Mouse (Mus musculus) naive thymus-derived CD4-positive, alpha-beta T cell, adult 2 months (primary cell): ENCODE results near the gene Gpr68.

Experiments
- DNase-seq: peaks from one replicate; pipeline ENCODE4 v3.0.0-alpha.2; 2011; ENCODE audit warnings: low read depth

Gene Gpr68

DNA sequence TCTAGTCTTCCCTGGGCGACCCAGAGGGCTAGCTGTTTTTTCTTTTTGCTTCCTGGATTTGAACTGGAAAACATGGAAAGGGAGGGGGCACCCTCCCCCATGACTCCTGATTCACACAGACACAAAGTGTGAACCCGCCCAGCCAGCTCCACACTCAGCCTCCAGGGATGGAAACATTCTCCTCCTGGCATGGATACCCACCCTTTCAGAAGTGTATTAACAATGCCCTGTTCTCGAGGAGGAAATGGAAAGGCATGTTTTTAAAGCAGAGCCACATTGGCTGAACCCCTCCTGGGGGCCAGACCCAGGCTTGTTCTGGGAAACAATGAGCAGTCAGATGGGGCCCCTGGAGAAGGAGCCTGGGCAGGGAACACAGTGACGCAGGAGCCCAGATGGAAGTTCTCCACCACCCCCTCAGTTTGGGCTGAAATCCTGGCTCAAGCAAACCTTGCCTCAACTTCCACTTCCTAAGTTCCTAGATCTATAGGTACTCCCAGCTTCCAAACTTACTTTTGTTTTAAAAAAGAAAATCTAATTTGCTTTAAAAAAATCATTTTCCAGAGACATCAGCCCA lies 39.9 kb downstream of the Gpr68 start:
- no peak for DNase-seq

DNA sequence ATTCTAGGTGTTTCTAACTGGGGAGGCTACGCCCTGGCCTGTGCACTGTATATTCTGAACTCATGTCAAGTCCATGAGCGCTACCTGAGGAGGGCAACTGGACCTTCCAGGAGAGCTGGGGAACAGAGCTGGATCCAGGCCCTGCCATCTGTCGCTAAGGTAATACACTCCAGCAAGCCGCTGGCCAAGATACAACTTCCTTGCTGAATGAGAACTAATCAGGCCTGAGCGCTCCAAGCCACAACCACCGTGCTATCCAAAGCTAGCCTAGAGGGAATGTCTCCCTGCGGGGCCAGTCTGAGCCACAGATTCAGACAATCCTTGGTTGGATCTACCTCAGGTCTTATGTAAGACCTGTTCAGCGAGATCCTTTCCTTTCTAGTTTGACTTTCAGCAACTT lies 40.9 kb downstream of the Gpr68 start:
- DNase-seq: no peak

DNA sequence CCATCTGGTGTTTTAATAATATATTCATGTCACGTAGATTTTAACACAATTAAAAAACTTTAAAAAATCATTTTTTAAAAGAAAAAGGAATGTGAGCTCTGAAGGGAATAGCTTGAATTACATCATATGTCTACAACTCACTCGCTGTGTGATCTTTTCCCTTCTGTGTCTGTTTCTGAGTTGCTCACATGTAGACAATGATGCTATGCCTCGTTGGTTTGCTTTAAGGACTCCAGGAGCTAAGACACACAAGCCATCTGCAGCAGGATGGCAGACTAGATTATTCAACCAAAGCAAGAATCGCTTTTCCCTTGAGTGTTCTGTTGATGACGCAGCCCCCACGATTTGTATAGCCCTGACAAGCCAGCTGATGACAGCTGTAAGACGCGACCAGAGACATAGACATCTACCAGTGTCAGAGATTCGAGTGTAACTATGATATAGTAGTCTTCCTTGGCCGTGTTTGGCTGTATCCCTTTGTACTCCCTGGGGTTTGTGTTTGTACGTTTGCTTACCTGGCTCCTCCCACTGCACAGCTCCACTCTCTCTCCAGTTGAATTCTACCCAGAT lies 42.4 kb downstream of the Gpr68 start:
- DNase-seq: no peak

DNA sequence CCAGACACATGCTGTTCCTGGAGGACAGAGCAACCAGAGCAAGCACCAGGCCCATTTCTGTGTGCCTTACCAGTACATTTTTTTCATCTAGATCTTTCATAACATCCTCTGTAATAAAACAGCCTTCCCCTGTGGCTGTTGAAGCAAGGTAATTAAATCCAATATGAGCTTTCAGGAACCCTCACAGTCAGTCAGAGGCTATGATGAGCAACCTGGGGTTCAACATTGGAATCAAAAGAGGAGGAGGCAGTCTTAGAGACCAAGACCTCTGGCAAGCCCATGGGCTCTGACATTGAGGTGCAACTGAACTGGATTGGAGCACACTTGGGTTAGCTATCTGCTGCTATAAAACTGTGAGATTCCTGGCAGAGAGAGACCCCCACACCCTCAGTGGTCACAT lies 42.9 kb downstream of the Gpr68 start:
- no peak for DNase-seq

DNA sequence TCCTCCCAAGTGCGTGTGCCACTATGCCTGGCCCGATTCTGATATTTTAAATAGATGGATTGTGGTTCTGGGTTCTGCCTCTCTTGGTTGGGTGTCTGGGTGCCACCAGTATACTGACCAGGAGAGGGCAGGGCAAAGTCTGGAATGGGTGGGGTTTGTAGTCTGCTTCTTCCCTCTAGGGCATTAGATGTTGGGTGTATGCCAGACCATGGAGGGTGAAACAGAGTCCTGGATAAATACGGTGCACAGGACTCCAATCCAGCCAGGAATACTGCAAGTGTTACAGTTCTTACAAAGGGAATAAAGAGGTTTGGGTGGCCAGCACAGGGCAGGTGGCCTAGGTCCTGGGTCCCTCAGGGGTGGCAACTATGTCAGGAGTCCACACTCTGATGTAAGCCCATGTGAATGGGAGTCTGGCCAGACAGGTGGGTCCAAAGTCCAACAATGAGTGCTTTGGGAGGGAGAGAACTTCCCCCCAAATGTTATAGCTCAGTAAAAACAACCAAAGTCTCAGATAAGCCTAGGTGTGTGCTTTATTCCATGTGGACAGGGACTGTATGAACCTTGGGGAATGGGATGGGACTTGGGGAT lies 45.0 kb downstream of the Gpr68 start:
- no peak for DNase-seq

DNA sequence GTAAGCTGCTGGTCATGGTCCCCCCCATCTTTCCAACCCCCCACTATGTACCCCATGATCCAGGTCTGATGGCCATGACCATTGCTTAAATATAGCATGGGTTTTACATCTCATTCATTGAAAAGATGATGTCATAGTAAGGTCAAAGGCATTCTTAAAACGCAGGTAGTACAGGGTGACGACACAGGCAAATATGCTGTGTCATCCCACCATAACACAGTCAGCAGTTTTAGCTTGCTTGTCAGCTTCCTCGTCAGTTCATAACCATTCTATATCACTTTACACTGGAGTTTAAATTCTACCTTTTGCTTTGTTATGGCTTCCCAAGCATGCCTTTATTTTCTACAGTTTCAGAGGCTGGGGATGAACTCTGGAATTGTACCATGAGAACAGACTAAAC lies 45.7 kb downstream of the Gpr68 start:
- no peak for DNase-seq

DNA sequence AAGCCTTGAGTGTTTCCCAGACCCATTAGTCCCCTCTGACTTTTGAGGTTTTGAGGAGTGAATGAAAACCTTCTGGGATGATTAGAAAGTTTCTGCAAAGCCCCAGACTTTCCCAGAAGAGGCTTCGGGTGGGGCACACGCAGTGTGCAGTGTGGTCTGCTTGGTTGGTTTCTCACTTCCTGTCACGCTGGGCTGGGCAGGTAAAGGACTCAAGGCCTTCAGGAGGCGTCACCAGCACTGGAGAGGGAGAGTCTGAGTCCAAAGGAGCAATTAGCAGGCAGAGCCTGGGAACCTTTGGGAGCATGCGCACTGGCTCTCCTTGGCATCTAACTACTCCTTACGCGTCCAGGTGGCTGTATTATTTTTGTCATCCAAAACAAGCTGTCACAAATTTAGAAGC lies 50.2 kb downstream of the Gpr68 start:
- DNase-seq: peak; percentile 39

DNA sequence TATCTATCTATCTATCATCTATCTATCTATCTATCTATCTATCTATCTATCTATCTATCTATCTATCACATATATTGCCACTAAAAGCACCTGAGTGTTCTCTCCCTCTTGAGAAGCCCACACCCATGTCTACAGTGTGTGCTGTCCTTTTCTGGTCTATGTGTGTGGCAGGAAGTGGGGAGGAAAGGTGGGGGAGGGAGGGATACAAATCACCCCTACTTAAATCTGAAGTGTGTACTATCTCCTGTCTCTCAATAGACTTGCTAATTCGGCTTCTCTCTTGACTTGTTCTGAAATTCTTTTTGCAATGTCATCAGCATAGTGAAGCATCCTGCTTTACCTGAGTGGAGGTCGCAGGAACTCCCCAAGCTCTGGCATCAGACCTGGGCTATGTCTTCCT lies 51.7 kb downstream of the Gpr68 start:
- peak; percentile 59 for DNase-seq

DNA sequence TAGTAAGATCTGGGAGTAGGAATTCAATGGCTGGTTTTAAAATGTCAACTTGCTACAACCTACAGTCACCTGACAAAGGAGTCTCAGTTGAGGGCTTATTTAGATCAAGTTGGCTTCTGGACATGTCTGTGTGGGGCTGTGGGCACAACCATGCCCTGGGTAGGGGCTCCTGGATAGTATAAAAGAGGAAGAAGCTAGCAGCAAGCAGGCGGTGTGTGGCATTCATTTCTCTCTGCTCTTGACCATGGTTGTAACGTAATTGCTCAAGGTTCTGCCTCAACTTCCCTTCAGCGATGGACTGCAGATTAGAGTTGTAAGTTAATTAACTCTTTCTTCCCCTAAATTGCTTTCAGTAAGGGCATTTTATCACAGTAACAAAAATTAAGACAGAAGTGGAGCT lies 55.6 kb downstream of the Gpr68 start:
- DNase-seq: no peak

DNA sequence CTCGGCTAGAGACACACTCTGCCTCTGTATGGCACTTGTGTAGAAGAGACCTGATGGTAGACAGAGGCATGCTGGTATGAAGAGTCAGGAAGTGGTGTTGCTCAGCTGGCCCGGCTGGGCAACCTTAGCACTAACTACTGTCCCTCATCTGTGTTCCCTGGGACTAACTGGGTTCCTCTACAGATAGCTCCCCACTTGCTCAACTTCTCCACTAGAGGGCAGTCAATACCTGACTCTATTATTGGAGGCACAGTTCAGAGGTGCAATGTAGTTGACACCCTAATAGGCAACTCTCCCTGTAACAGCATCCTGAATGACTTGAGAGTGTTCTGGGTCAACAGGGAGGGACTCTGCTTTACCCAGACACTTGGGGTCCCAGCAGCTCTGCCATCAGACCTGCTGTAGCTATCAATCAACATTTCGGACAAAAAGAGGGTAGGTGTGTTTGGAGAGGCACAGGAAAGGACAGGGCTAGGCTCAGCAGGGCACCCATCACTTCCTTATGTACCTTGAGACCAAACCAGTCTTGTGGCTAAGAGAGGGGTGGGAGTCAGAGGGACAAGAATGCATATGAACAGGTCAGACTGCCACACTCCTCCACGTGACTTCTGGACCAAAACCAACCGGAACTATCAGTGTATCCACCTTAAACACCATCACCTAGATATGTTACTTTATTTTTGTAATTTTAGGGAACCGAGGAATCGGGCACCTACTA lies 58.4 kb downstream of the Gpr68 start:
- peak; percentile 85 for DNase-seq

DNA sequence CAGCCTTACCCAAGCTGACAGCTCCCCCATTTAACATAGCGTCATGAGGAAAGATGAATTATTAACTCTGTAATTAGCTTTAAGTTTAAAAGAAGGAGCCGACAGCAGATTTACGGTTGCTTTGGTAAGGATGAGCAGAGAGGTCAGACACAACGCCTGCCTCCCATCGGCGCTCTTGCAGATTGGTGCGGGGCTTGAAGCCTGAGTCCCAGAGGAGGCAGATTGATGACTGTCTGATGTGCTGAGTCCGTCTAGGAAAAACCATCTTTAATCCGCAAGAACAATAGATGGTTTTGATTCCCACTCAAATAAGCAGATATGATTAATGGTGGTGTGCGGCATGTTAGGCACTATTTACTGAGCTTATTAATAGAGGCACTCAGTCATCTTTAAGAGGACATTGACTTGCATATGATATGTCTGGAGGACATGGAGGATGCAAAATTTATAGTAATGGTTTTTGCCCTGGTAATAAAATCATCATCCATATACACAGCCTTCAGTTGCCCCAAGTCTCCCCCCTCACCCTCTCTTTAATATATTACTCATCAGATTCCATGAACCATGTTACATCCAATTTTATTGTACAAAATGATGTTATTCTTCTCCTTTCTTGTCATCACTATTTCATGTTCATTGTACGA lies 60.4 kb downstream of the Gpr68 start:
- no peak for DNase-seq

DNA sequence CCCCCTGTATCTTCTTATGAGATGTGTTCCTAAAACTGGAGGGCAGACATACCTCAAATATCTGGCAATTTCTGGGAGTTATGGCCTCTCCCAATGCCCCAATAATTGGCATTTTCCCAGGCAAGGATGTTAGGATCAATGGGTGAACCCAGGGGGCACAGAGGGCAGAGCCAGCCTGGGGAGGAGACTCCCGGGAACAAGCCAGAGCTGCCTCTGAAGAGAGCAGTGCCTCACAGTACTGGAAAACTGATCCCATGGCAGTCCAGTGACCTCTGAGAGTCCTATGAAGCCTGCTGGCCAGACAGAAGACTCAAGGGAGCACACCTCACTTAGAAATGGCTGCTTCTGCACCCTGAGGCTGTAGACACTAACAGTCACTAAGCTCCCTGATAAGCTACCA lies 61.4 kb downstream of the Gpr68 start:
- DNase-seq: no peak

DNA sequence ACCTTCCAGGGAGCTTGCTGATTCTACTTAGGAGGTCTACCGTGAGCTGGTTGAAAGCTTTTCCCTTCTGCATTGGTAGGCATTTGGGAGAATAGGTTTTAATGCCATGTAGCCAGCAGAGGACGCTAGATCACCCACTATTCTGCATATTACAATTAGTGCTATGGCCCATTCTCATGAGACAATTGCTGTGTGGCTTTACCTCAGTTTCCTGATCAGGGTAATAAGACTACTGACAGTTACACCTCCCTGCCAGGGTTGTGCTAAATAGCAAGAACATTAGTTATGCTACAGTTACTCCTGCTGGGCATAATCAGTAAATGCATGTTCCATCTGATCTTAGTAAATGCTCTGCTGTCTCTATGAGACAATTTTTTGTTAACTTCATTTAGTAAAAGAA lies 62.2 kb downstream of the Gpr68 start:
- DNase-seq: no peak

DNA sequence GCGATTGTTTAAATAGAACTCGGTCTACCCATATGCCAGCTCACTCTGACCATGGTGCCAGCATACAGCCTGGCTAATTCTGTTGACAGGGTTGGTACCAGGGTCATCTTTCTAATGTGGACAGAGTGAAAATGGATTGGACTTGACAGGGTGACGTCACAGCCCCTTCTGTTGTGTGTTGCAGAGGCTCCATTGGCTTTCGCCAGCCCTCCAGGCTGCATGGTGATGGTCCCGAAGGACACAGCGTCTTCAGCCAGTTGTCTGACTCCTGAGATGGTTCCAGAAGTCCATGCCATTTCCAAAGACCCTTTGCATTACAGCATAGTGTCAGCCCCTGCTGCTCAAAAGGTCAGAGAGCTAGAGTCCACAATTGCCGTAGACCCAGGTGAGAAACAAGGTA lies 63.5 kb downstream of the Gpr68 start:
- no peak for DNase-seq

DNA sequence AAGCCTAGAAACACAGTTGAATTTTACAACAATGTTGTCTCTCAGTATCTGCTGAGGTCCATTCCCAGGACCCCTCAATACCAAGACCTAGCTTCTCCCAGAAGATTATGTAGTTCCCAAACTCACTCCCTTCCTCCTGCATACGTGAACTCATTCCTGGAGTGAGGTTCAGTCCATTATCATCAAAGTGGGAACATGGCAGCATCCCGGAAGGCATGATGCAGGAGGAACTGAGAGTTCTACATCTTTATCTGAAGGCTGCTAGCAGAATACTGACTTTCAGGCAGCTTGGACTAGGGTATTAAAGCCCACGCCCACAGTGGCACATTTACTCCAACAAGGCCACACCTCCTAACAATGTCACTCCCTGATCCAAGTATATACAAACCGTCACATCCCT lies 64.8 kb downstream of the Gpr68 start:
- no peak for DNase-seq

DNA sequence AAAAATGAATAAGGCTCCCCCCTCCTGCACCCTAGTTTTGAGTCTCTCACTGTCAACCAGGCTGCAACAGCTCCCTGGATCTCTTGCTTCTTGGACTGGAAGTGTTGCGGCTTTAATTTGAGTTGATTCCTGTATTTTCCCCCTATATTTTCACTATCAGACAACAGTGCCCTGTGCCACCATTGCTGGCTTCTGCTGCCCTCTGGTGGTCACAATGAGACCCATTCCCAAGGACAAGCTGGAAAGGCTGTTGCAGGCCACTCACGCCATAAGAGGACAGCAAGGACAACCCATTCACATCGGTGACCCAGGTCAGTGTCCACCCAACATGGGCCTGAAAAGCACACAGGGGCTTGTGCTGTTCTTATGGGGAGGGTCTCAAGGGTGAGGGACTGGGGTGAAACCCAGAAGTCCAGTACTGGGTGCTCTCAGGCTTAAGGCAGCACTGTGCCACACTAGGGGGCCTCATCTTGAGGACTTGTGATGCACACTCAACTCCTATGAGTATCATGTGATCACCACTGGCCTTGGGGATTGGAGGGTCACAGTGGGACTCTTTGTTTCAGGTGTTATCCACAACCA lies 66.7 kb downstream of the Gpr68 start:
- DNase-seq: peak; percentile 83

DNA sequence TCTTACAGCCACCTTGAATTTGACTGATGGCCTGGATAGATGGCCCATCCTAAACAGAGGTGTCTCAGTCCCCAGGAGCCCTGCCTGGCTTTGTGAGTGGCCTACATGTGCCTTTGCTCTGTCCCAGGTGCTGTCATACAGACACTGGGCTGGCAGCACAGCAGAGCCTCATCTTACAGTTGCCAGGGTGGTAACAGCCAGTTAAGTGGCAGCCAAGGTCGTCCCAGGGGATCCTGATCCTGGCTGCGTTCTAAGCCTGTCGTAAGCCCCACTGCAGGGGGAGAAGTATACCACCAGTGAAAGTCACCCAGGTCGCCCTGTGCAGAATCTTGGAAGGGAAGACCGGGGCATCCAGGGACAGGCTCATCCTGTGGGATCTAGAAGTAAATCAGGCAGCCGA lies 68.1 kb downstream of the Gpr68 start:
- DNase-seq: no peak

DNA sequence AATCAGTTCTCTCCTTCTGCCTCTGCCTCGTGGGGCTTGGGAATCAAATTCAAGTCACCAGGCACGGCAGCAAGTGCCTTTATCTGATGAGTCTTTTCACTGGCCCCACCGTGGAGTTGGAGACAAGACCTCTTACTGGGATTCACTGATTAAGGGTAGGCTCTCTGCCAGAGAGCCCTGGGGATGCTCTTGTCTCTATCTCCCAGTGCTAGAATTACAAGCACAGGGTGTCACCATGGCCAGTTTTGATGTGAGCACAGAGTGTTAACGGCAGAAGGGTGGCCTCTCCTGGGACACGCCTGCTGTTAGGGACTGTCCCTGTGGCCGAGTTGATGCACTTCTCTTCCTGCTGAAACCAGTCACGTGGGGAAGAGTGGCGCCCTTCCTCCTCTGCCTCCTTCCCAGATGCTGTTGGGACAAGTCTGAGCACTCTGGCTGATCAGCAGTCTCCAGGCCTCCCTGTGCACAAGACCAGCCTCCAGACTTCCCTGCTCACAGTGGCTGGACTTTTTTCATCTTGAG lies 68.9 kb downstream of the Gpr68 start:
- no peak for DNase-seq

DNA sequence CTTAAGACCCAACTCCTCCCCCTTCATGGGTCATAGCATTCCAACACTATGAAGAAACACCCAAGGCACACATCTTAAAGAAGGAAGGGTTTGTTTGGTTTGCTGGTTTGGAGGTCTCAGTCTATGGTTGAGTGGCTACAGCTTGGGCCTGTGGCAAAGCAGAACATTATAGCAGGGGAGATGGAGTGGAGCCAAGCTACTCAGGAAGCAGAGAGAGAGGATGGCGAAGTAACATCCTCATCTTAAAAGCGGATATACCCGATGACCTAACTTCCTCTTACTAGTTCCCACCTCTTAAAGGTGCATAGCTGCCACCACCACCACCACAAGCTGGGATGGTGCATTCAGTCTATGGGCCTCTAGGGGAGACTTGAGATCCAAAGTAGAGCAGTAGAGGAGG lies 70.8 kb downstream of the Gpr68 start:
- peak; percentile 60 for DNase-seq

DNA sequence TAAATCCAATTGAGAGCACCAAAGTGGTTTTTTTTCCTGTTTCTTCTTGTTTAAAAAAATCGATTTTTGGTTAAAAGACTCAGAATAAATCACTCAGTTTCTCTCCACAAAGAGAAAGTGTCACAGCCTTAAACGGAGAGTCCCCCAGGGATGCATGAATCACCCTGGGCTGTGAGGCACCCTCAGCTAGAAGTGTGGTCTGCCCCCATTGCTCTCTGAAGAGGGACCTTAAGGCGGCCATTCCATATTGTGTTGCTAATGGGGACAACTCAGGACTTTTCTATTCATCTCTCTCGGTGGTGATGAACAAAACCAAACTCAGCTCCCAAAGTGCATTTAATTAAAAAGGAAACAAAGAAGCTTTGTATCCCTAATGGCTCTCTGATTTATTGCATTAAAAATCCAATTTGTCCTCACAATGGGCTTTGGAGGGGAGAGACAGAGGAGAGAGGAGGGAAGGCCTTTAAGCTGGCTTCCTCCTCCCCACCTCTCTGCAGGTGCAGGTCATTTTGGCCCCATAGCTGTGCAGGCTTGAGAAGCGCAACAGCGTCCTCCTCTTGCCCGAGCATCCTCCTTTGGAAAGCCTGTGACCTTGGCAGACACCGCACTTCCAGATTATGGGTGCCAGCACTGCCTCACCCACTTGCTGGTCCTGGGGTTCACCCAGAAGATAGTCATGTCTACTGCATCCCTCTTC lies 76.2 kb downstream of the Gpr68 start:
- DNase-seq: no peak

DNA sequence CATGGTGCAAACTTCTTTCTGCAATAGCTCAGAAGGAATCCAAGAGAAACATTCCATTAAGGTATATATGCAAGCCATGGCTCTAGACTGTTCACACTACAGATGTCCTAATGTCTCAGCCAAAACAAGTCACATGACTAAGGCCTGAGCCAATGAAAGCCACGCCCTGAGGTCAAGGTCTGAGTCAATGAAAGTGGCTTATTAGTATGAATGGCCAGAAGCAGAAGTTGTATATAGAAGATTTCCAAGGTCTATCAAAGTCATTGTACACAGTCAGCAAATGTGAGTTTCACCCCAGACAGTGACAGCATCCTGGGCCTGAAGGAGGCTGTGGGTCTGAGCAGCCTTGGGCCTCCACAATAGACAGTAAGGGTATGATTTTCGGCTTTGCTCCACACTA lies 77.0 kb downstream of the Gpr68 start:
- no peak for DNase-seq
